Mouse (Mus musculus): ENCODE data around the gene Fzd7.

Fzd7 gene

GRCm38 (mm10) chr1:59503659-59504301, 21.6 kb downstream of the Fzd7 start:
- peak in 1 of 2 experiments; percentile 17 for DNase-seq

GRCm38 (mm10) chr1:59504302-59504700, 22.1 kb downstream of the Fzd7 start:
- no peak for DNase-seq

- peak; percentile 27 to 38 for DNase-seq
These were observed 26.4 kb downstream of the Fzd7 start for GRCm38 (mm10) chr1:59508463-59509139.

GRCm38 (mm10) chr1:59511566-59512270, 29.5 kb downstream of the Fzd7 start:
- no peak for DNase-seq

- DNase-seq = peak; percentile 7 to 15
These were observed 34.0 kb downstream of the Fzd7 start, which contains the start of gene Gm973 for GRCm38 (mm10) chr1:59516026-59516917. Gene Gm973, plus strand, starts transcription at chr1:59516264.

GRCm38 (mm10) chr1:59520226-59520837, 38.1 kb downstream of the Fzd7 start:
- DNase-seq = no peak

GRCm38 (mm10) chr1:59522456-59522855, 40.2 kb downstream of the Fzd7 start:
- no peak for DNase-seq

- DNase-seq = no peak
These were observed 41.2 kb downstream of the Fzd7 start for GRCm38 (mm10) chr1:59523378-59523958.

GRCm38 (mm10) chr1:59524071-59524470, 41.8 kb downstream of the Fzd7 start:
- no peak for DNase-seq

GRCm38 (mm10) chr1:59524759-59525158, 42.5 kb downstream of the Fzd7 start:
- no peak for DNase-seq

GRCm38 (mm10) chr1:59527219-59527618, 45.0 kb downstream of the Fzd7 start:
- no peak for DNase-seq

- DNase-seq = no peak
These were observed 53.0 kb downstream of the Fzd7 start for GRCm38 (mm10) chr1:59534976-59535810.

Data from kidney, postnatal 36 days (tissue).